Mouse (Mus musculus) heart, adult 9 months (tissue): ENCODE measurements around the gene Ntm.

Experiments used
- DNase-seq, 2 experiments: peaks; one replicate each; pipeline ENCODE4 v3.0.0; 2022; ENCODE audit warnings: low spot score in 2 of 2

Ntm gene

DNA sequence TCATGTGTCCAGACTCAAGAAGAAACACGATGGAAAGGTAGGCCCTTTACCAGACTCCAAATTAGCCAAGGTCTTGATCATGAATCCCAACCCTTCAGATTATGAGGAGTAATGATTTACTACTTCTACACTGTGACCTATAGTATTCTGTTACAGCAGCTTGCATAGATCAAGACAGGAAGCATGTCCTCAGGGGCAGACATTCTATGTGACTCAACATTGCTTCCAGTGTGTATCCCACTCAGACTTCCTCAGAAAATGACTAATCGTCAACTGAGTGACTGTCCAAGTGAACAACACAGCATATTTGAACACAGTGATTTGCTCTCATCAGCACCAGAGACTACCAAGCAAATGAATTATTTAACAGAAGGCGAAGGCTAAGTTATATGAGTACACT lies 632.5 kb downstream of the Ntm start:
- no peak for DNase-seq

DNA sequence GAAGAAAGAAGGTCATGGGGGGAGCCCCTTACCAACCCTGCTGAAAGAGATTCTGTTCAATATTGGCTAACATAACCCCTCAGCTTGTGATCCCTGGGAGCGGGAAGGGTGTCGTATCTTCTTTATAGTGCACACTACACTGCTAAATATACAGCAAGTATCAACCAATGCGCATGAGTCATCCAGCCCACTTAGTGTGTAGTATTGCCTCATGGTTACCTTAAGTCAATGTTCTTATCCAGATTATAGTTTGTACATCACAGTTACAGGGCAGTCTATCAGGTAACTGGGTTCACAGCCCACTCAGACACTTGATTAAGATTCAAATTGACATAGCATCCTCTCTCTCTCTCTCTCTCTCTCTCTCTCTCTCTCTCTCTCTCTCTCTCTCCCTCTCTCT lies 636.7 kb downstream of the Ntm start:
- DNase-seq: no peak

DNA sequence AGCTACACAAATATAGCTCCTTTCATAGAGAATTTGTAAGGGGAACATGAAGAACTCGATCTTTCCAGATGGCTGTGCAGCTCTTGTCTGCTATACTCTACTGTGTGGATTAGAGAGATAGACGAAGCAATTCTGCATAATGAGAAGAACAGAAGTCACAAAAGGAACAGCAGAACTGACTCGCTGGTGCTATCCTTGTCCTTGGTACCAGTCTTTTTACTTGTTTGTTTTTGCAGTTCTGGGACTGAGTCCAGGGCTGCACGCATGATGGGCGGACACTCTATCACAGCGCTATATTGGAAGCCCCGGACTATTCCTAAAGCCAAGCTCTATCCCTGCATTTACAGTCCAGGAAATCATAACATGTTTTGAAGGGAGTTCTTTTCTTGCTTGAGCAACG lies 637.8 kb downstream of the Ntm start:
- DNase-seq: no peak

DNA sequence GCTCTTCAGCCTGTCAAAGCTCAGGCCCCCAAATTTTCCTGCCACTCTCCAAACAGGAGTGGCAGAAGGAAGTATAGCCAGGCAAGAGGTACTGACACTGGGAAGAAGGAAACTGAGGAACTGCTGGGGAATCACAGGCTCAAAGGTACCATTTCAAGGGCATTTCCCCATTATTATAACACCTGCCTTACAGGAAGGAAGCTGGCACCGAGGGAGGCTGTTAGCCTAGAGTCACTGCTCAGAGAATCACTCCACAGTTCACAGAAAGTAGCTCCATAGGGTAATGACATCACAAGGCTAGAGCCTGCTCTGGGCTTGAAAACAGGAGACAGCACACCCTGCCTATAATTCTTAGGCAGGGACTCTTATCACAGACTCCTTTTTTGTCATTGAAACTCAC lies 643.7 kb downstream of the Ntm start:
- no peak for DNase-seq

DNA sequence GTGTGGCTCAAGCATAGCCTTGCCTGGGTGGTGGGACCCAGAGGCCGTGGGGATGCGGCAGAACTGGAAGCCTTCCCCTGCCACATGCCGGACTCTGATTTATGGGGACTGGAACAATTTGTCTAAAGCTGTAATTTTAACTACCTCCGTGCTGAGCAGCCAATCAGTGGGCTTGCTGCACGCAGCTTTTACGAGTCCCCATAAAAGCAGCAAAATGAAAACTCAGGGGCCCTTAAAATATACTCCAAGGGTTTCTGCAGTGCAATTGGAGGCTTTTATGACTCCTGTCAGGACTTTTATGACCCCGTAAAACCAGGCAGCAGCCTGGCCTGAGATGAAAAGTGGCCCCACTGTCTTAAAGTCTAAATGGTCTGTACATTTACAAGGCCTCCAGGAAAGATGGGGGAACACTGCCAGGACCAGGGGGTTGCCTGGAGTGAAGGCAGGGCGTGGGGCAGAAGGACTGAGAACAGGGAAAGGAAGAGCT lies 644.2 kb downstream of the Ntm start:
- DNase-seq: no peak

DNA sequence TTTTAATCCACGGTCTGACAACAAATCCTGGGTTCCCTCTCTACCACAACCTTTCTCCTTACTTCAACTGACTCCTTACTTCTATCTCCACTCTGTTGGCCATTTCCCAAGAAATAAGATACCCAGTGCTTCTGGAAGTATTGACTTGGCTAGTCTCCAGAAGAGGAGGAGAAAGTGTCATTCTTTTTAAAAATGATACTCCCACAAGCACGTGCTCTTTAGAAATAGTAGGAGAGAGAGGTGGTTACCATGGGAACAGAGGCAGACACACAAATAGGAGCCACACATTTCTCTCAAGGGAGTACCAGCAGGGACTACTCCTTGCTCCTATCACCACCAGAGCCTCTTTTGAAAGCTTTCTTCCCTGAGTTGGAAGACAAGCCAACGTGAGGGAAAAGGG lies 645.3 kb downstream of the Ntm start:
- peak; percentile 11 to 14 for DNase-seq

GRCm38 (mm10) chr9:29315842-29316241 lies 647.1 kb downstream of the Ntm start:
- DNase-seq: no peak

DNA sequence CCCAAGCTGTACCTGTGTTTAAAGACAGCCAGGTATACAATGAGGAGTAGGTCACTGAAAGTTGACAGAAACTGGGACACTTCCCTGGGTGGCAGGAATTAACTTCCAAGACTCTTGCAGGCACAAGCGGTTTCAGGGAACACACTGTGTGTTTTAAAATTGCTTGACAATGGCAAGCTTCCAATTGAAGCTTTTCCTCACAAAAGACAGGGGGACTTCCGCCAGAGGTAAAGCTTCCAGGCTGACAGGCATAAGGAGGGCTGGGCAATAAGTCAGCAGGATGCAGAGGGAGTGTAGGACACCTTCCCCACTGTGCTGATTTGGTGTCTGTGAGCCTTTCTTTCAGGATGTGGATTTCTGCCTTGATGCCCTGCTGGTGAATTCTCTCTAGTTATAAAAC lies 656.0 kb downstream of the Ntm start:
- DNase-seq: no peak

- no peak for DNase-seq
Measured at GRCm38 (mm10) chr9:29298340-29298739, 664.6 kb downstream of the Ntm start.

GRCm38 (mm10) chr9:29296752-29297151 lies 666.2 kb downstream of the Ntm start:
- no peak for DNase-seq

- DNase-seq: peak; percentile 26 to 51
Measured at GRCm38 (mm10) chr9:29288003-29288704, 674.8 kb downstream of the Ntm start.

GRCm38 (mm10) chr9:29285144-29285543 lies 677.8 kb downstream of the Ntm start:
- no peak for DNase-seq

GRCm38 (mm10) chr9:29272861-29273260 lies 690.1 kb downstream of the Ntm start:
- no peak for DNase-seq

GRCm38 (mm10) chr9:29269988-29270387 lies 693.0 kb downstream of the Ntm start:
- DNase-seq: no peak

DNA sequence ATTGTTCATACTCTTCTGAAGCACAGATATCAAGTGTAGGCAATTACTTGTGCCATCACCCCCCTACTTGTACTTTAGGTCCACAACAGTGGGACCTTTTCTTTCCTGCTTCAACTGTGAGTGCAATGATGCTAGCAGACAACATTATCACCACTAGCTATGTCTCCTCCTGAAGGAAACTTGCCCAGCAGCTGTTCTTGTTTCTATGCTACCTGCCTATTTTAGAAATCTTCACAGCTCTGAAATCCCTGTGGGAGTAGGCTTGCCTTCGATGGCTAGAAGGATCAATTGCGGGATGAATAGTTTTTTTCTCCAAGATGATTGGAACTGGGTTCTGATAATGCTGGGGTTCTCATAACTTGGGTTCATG lies 693.7 kb downstream of the Ntm start:
- DNase-seq: no peak

DNA sequence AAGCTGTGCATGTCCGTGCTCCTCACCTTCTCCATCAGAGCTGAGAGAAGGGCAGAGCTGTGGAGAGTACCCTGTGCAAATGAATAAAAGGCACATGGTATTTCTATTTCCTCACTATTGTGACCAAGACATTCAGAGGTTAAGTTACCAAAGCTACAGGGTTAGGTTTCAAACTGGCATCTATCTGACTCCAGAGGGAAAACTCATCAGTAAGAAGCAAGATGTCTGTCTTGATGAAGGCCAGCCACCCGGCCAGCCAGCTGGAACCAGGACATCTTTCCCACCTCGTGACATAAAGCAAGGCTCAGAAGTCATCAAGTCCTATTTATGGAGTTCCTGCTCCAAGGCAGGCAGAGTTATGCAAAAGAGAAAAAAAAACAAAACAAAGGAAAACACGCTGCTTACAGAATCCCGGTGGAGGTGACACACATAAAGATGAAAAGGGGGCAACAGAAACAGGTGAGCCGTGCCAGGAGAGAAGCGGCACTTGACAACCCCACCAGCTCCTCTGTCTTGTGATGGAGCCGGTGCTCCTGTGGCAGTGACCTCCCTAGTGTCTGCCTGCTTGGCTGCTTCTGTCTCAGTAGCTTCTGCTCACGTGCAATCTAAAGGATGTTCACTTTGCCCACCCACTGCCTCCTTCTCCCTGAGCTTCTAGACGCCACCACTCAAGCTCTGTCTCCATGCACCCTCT lies 694.2 kb downstream of the Ntm start:
- DNase-seq: no peak

DNA sequence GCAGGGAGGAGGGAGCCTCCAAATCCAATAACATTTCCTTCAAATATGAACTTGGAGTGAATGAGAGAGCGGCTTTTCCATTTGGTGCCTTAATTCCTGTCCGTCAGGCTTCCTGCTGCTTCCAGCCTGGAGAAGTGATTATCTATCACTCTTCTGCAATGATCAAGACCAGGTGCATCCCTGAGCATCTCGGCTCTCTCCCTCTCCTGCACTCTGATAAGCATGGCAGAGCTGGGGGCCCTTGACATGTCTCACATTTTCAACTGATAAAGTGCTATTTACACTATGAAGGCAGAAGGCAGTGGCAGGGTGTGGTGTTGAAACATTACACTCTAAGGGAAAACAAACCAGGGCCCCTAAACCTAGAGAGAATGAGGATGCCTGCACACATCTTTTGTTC lies 695.3 kb downstream of the Ntm start:
- no peak for DNase-seq

GRCm38 (mm10) chr9:29265177-29265576 lies 697.8 kb downstream of the Ntm start:
- DNase-seq: no peak

DNA sequence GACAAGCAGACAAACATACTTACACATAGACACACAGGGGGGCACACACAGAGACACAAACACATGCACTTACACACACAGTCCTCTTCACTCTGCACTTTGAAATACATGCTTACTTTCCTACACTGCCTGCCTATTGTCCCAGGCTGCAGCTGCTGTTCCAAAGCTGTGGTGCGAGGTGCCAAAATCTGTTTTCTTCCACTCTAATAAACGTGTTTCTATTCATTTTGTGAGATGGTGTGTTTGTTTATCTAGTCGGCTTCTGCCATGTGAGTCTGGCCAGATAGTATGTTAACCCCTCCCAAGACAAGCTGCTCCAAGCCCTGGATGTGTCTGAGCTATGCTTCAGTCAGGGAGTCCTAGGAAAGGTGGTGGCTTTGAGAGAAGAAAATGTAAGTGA lies 700.1 kb downstream of the Ntm start:
- no peak for DNase-seq

DNA sequence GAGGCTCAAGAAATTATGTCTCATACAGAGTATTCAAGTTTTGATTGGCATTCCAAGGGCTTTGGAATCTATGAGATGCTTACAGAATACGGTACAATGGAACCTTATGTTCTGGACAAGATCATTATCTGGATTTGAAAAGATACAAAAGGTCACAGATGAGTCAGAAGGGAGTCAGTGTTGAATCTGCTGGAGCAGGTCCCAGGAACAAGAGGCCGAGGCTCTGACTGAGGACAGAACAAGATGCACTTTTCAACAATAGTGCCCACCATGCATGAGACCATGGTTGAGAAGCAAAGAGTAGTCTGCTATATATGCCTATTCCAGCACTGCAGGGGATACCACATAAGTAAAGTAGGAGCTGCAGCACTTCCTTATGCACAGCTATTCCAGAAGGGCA lies 710.1 kb downstream of the Ntm start:
- DNase-seq: no peak

- no peak for DNase-seq
Measured at GRCm38 (mm10) chr9:29250813-29251212, 712.1 kb downstream of the Ntm start.

DNA sequence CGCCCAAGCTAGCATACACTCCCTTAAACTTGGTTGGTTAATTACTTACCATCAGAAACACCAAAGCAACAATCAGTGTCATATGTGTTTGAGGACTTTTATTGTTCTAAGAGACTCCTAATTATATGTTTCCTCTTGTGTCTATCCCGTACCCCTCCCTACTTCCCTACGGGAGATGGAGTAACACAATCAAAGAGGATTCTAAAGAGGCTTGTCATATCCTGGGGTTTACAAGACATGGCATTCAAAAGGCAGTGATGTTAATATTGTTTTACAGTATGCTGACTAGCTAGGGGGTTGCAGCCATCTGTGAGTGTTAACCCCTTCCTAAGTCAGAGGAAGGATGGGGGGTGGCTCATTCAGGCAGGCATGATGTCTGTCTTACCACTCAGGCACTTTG lies 715.1 kb downstream of the Ntm start:
- DNase-seq: no peak

GRCm38 (mm10) chr9:29244006-29244405 lies 718.9 kb downstream of the Ntm start:
- DNase-seq: no peak
